Mouse (Mus musculus) ovary, postnatal 36 days (tissue): ENCODE results near the gene Catsper3.

Source experiments
- DNase-seq: peaks from one replicate; pipeline ENCODE4 v3.0.0; 2022; ENCODE audit warnings: low spot score, mixed read lengths

The Catsper3 gene

GRCm38 (mm10) chr13:55784268-55784667 lies at the start of gene Catsper3:
Gene Catsper3, plus strand, starts transcription at chr13:55784568.
- DNase-seq: no peak

GRCm38 (mm10) chr13:55737885-55738284 lies 46.5 kb upstream of the Catsper3 start:
- no peak for DNase-seq

GRCm38 (mm10) chr13:55742306-55742705 lies 42.1 kb upstream of the Catsper3 start:
- no peak for DNase-seq

DNA sequence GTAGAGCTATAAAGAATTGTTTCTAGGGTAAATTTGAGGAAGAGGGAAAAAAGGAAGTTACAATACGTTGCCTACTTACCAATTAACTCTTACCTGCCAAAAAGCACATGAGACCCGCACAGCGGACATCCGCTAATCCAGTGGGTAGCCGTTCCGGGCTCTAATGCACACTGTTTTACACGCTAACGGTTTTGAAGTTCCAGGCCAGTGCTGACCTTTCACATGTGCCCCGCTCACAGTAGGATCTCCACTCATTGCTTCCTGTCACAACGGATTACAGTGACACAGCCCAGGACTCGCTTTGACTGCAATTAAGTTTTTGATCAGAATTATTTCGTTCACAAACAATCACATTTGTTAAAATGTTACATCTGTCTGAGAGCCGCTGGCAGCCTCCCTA lies 30.0 kb upstream of the Catsper3 start:
- no peak for DNase-seq

DNA sequence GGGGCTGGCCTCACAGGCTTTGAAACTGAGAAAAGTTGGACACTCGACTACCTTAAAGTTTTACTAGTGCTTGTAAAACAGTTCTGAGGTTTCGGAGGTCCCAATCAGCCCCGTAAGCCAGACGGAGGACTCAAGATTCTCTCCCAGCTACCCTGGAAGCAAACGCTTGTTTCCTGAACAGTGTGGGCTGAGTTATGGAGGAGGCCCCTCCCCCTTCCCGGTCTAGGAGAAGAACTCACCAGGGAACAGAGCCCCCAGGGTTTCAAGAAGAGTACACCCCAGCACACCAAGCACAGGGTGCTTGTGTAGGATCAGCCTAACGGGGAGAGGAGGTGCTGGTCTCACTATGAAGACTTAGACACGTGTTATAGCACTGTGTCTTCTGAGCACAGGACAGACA lies 27.6 kb upstream of the Catsper3 start:
- DNase-seq: no peak

- DNase-seq: no peak
These were observed 26.7 kb upstream of the Catsper3 start for GRCm38 (mm10) chr13:55757645-55758044.

GRCm38 (mm10) chr13:55760576-55760975 lies 23.8 kb upstream of the Catsper3 start:
- no peak for DNase-seq

DNA sequence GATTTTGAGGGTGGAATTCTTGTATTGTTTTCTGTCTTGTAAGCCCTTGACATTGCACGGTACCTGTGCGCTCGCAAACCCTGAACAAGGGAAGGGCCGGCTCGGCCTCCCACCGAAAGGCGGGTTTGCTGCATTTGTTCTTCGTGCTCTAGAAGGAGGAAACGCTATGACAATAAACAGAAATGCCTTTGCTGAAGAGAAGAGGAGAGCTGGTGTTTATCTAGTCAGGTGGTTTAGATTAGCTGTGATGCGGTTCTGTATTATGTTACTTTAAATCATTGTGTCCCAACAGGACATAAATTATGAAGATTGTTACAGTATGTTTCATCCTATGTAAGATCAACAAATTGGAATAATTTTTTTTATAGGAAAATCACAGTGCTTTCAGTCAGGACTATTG lies 22.9 kb upstream of the Catsper3 start:
- no peak for DNase-seq

GRCm38 (mm10) chr13:55774352-55774751 lies 10.0 kb upstream of the Catsper3 start:
- DNase-seq: no peak

GRCm38 (mm10) chr13:55775056-55775455 lies 9.3 kb upstream of the Catsper3 start:
- no peak for DNase-seq

GRCm38 (mm10) chr13:55786120-55786519 lies 1.8 kb downstream of the Catsper3 start:
- DNase-seq: no peak

DNA sequence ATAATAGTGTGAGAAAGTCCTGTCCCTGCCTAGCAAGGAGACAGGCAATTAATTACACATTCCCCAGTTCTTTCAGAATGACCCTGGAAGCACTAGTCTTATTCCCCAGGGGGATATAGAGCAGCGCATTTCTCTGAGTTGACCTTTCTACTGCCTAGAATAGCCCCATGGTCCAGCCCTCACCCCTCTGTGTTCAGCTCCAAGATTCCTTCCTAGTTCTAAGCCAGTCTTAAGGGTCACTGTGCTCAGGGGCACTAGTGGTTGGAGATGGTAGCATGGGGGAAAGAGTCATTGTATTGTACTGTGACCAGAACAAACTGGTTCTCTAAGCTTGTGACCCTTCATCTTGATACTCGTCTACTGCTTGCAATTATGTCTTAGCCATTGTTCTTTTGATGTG lies 16.9 kb downstream of the Catsper3 start:
- no peak for DNase-seq

- no peak for DNase-seq
These were observed 19.6 kb downstream of the Catsper3 start for GRCm38 (mm10) chr13:55803973-55804372.

- no peak for DNase-seq
These were observed 24.8 kb downstream of the Catsper3 start for GRCm38 (mm10) chr13:55809041-55809623.

DNA sequence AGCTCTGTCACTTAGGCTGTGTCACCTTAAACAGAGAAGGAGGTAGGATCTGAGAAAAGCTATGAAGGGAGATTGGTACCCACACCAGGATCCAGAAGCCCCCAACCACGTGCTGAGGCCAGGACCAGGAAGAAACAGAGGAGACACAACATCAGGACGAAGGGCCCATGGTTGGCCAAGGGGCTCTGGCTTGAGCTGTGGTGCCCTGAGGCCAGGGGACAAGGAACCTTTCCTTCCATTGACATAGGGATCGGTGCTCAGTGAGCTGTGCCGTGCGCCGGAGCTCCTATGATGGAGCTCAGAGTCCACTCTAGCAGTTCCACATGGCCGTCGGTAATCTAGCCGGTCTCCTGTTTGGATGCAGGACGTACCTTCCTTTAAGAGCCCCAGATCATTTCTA lies 25.3 kb downstream of the Catsper3 start:
- DNase-seq: no peak

- DNase-seq: no peak
These were observed 26.6 kb downstream of the Catsper3 start for GRCm38 (mm10) chr13:55810947-55811346.

- DNase-seq: no peak
These were observed 29.2 kb downstream of the Catsper3 start for GRCm38 (mm10) chr13:55813490-55814016.

DNA sequence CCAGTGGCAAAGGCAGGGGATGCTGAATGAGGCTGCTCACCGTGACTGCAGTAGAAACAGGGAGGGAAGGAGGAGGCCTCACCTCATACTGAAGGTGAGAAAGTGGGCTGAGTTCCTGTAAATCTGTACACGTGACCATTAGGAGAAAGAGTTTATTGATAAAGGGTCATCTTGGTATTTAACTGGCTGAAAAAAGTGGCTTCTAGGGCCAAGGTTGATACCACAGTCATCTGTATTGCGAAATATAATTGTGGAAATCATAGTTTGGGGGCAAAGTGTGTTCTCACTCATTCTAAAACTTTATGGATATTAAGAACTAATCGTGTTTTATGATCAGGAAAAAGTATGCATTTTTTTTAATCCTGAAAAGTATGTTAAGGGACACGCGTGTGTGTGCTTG lies 30.5 kb downstream of the Catsper3 start:
- DNase-seq: no peak

DNA sequence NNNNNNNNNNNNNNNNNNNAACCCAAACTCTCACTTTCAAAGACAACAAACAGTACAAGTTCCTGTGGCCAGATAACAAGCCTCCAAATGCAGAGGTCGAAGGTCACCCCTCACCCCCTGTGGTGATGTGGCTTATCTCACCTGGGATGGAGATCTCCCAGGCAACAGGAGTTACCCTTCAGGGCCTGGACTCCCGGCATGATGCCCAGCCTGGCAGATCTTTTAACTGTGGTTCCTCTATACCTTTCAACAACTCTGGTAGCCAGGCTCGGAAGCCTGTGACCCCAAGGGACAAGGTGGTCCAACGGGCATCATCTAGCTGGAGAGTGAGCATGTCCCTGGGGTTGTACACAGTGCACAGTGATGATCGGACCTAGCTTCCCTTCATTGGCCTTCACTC lies 38.1 kb downstream of the Catsper3 start:
- DNase-seq: no peak

- DNase-seq: no peak
These were observed 40.0 kb downstream of the Catsper3 start for GRCm38 (mm10) chr13:55824151-55824945.

- no peak for DNase-seq
These were observed 40.9 kb downstream of the Catsper3 start for GRCm38 (mm10) chr13:55825245-55825681.

DNA sequence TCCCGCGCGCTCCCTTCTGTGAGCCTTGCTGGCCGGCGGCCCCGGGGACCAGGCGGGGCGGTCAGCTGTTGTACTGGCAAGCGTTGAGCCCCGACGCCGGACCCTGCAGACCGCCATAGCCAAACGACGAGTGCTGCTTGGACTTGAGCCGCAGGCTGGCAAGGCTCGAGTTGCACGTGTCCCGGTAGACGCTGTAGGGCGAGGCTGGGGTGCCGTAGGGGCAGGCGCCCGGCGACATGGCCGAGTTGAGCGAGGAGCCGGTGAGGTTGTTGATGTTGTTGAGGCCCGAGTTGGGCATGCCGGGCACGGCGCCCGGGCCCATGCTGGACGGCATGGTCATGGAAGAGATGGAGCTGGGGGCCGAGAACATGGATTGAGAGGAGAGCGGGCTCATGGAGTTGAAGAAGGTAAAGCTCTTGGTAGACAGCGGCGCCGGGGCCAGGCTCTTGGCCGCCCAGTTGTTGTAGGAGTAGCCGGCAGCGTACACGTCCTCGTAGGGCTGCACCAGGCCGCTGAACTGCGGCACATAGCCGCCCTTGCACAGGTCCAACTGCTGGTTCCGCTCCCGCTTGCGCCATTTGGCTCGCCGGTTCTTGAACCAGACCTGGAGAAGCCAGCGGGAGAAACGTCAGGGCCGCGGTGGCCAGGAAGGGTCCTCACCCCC lies 41.8 kb downstream of the Catsper3 start:
- DNase-seq: peak; percentile 31
